Mouse (Mus musculus): ENCODE data around the gene Klhl5. TPM values are rescaled to one million over a fixed set of nuclear protein-coding genes. Genes with fewer than 3 reads are reported as not detected.

Klhl5 gene
- polyA plus RNA-seq, 1 experiment from 2014 or later = 32.0 TPM

DNA sequence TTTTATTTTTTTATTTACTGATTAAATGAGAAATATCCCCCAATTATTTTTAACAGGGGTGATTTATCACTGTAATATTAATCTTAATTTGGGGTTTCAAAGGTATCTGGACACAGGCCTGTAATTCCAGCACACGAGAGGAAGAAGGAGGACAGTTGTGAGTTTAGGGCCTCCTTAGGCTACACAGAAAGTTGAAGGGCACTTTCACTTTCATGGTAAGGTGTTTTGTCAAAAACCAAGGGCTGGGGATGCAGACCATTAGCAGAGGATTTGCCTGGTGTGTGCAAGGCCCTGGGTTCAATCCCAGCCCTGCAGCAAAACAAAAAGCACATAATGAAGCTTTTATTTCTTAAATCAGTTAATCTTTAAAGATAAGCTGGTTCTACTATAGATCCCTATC, 12.2 kb downstream of the Klhl5 start:
- TF ChIP-seq CTCF (IDR thresholded peaks at IDR 0.05) = no peak
- CTCF ChIA-PET = interaction anchor here (1.3 to 1.8 kb wide), 3 partner anchors 8 to 52 kb away, joined by 3 to 5 read pairs (median 3); no protein-coding TSS in a partner anchor
- in situ Hi-C loops (cut with MboI; ENCODE audit: low pct_unique_long_range_greater_than_20kb) = no loop called here
- ATAC-seq = no peak
- POLR2A ChIA-PET = interaction anchor here (1.5 to 1.7 kb wide), 2 partner anchors 10 kb away, joined by 3 to 4 read pairs; no protein-coding TSS in a partner anchor
- H3K27me3 ChIP-seq = no peaks in the 10 kb centered on the region
- DNase-seq (ENCODE audit: low read depth, low spot score) = no peak

GRCm38 (mm10) chr5:65119918-65120317, 12.6 kb downstream of the Klhl5 start:
- TF ChIP-seq CTCF (IDR thresholded peaks at IDR 0.05) = no peak
- no peak for DNase-seq (ENCODE audit: low read depth, low spot score)
- ChIA-PET POLR2A (interaction anchor here (1.5 to 1.7 kb wide), 2 partner anchors 9 to 11 kb away, joined by 3 to 4 read pairs; no protein-coding TSS in a partner anchor), CTCF (interaction anchor here (1.3 to 1.8 kb wide), 3 partner anchors 9 to 51 kb away, joined by 3 to 5 read pairs (median 3); no protein-coding TSS in a partner anchor)
- no peak for ATAC-seq
- in situ Hi-C loops (cut with MboI; ENCODE audit: low pct_unique_long_range_greater_than_20kb) = no loop called here
- H3K27me3 ChIP-seq = no peaks in the 10 kb centered on the region

DNA sequence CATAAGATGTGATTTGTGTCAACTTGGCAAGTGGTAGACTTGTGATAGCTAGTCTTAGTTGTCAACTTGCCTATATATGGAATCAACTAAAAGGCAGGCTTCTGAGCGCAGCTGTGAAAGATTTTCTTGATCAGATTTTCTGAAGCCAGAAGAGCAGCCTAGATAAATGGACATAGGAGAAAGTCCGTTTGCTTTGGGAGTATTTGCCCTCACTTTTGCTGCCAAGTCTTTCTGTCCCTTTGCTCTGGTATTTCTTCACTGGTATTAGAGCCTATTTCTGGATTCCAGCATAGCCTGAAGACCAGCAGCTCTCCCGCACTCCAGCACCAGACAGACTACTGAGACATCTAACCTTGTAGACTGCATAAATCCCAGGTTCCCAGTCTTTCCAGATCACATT, 15.3 kb downstream of the Klhl5 start:
- no peak for TF ChIP-seq CTCF (IDR thresholded peaks at IDR 0.05)
- H3K27me3 ChIP-seq = no peaks in the 10 kb centered on the region
- in situ Hi-C loops (cut with MboI; ENCODE audit: low pct_unique_long_range_greater_than_20kb) = no loop called here
- POLR2A ChIA-PET = no interaction called here
- ATAC-seq (no peak), DNase-seq (ENCODE audit: low read depth, low spot score) (no peak)
- CTCF ChIA-PET = no interaction called here

DNA sequence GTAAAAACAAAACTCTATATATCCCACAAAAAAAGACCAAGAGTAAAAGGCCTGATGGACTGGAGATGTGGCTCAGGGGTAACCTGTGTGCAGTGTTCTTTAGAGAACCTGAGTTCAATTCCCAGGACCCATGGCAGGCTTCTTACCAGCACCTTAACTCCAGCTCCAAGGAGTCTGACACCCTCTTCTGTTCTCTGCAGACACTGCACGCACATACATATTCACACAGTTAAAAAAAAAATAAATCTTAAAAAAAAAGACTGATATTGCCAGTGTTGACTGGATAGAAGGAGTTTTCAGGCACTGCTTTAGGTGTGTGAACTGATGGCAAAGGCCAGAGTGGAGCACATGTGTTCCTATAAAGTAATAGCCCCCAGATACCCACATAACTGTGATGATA, 18.8 kb downstream of the Klhl5 start:
- ATAC-seq (no peak), DNase-seq (ENCODE audit: low read depth, low spot score) (no peak)
- POLR2A ChIA-PET = no interaction called here
- no peak for TF ChIP-seq CTCF (IDR thresholded peaks at IDR 0.05)
- in situ Hi-C loops (cut with MboI; ENCODE audit: low pct_unique_long_range_greater_than_20kb) = no loop called here
- no peaks in the 10 kb centered on the region for H3K27me3 ChIP-seq
- CTCF ChIA-PET = interaction anchor here (1.4 kb wide), 1 partner anchor 10 kb away, joined by 4 read pairs; no protein-coding TSS in a partner anchor

GRCm38 (mm10) chr5:65128481-65128880, 21.1 kb downstream of the Klhl5 start:
- DNase-seq (ENCODE audit: low read depth, low spot score) (no peak), ATAC-seq (no peak)
- no peak for TF ChIP-seq CTCF (IDR thresholded peaks at IDR 0.05)
- CTCF ChIA-PET = interaction anchor here (0.9 to 1.7 kb wide), 5 partner anchors 10 to 49 kb away, joined by 3 to 6 read pairs (median 3); no protein-coding TSS in a partner anchor
- no peaks in the 10 kb centered on the region for H3K27me3 ChIP-seq
- in situ Hi-C loops (cut with MboI; ENCODE audit: low pct_unique_long_range_greater_than_20kb) = no loop called here
- POLR2A ChIA-PET = interaction anchor here (1.3 kb wide), 1 partner anchor 8 kb away, joined by 3 read pairs; no protein-coding TSS in a partner anchor

GRCm38 (mm10) chr5:65130528-65131210, 23.3 kb downstream of the Klhl5 start:
- in situ Hi-C loops (cut with MboI; ENCODE audit: low pct_unique_long_range_greater_than_20kb) = no loop called here
- ATAC-seq (no peak), DNase-seq (ENCODE audit: low read depth, low spot score) (no peak)
- POLR2A ChIA-PET = no interaction called here
- H3K27me3 ChIP-seq = no peaks in the 10 kb centered on the region
- CTCF ChIA-PET = no interaction called here
- TF ChIP-seq CTCF (IDR thresholded peaks at IDR 0.05) = no peak

DNA sequence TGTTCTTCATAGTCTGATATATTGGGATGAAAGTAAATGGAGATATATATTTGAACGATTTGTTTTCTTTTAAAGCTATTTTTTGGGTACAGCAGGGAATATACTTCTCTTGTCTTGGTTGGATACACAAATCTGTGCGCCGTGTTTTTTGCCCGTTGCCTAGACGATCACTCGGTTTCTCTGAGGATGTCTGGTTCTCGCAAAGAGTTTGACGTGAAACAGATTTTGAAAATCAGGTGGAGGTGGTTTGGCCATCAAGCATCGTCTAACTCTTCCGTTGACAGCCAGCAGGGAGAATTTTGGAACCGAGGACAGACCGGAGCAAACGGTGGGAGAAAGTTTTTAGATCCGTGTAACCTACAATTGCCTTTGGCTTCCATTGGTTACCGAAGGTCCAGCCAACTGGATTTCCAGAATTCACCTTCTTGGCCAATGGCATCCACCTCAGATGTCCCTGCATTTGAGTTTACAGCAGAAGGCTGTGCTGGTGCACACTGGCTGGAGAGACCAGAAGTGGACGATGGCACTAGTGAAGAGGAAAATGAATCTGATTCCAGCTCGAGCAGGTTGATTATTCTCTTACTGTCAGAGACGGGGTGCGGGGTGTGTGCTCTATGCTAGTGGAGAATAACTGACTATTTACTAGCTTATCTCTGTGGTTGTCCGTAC, 24.0 kb downstream of the Klhl5 start:
- no peak for ATAC-seq
- no peak for DNase-seq (ENCODE audit: low read depth, low spot score)
- in situ Hi-C loops (cut with MboI; ENCODE audit: low pct_unique_long_range_greater_than_20kb) = no loop called here
- ChIA-PET CTCF (no interaction called here), POLR2A (no interaction called here)
- no peak for TF ChIP-seq CTCF (IDR thresholded peaks at IDR 0.05)
- H3K27me3 ChIP-seq = no peaks in the 10 kb centered on the region

DNA sequence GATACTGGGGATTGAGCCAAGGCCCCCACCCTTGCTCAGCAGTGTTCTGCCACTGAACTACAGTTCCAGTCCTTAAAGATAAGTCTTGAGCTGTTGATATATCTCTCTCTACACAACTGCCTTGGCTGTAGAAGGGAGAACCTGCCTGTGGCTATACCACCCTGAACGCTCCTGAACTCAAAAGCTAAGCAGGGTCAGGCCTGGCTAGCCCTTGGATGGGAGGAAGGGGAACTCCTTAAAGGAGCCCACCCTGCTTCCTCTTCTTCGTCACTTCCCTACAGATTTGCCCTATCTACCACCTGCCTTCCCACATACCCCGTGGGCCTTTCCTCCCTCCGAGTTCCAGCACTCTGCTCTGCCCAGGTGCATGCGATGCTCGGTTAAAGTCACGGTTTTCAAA, 28.8 kb downstream of the Klhl5 start:
- in situ Hi-C loops (cut with MboI; ENCODE audit: low pct_unique_long_range_greater_than_20kb) = no loop called here
- POLR2A ChIA-PET = interaction anchor here (0.5 kb wide), 1 partner anchor 260 kb away, joined by 3 read pairs; no protein-coding TSS in a partner anchor
- CTCF ChIA-PET = interaction anchor here (1.3 to 1.4 kb wide), 2 partner anchors 11 to 21 kb away, joined by 3 to 4 read pairs; no protein-coding TSS in a partner anchor
- ATAC-seq (no peak), DNase-seq (ENCODE audit: low read depth, low spot score) (no peak)
- no peaks in the 10 kb centered on the region for H3K27me3 ChIP-seq
- TF ChIP-seq CTCF (IDR thresholded peaks at IDR 0.05) = no peak

DNA sequence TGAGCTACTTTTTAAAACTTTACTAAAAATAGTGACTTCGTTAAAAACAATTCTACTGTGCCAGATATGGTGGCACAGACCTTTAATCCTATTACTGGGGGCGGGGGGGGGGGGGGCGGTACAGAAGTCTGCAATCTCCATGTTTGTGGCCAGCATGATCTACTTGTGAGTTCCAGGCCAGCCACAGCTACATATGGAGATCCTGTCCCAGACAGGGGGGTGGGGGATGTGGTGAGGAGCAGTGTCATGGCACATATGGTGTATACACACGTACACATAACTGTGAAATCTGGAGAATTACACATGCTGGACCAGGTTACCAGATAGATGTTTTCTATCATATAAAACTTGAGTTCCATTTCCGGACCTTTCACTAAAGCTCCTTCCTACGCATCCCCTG, 29.7 kb downstream of the Klhl5 start:
- DNase-seq (ENCODE audit: low read depth, low spot score) (no peak), ATAC-seq (no peak)
- ChIA-PET CTCF (interaction anchor here (1.3 kb wide), 1 partner anchor 22 kb away, joined by 3 read pairs; no protein-coding TSS in a partner anchor), POLR2A (no interaction called here)
- TF ChIP-seq CTCF (IDR thresholded peaks at IDR 0.05) = no peak
- H3K27me3 ChIP-seq = no peaks in the 10 kb centered on the region
- in situ Hi-C loops (cut with MboI; ENCODE audit: low pct_unique_long_range_greater_than_20kb) = no loop called here

DNA sequence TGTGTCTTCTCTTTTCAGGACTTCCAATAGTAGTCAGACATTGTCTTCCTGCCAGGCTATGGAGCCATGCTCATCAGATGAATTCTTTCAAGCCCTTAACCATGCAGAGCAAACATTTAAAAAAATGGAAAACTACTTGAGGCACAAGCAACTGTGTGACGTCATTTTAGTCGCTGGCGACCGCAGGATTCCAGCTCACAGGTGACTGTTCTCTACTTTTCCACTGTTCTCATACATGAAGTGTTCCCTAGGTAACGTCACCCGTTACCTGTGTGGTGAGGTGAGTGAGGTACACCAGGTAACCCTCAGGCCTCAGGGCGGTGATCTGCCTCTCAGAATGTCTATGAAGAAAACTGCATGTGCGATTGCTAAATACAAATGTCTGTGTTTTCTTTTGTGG, 33.9 kb downstream of the Klhl5 start:
- ChIA-PET POLR2A (no interaction called here), CTCF (interaction anchor here (0.9 kb wide), 1 partner anchor 12 kb away, joined by 3 read pairs; no protein-coding TSS in a partner anchor)
- ATAC-seq (no peak), DNase-seq (ENCODE audit: low read depth, low spot score) (no peak)
- no peaks in the 10 kb centered on the region for H3K27me3 ChIP-seq
- in situ Hi-C loops (cut with MboI; ENCODE audit: low pct_unique_long_range_greater_than_20kb) = no loop called here
- TF ChIP-seq CTCF (IDR thresholded peaks at IDR 0.05) = no peak

GRCm38 (mm10) chr5:65142247-65142646, 34.9 kb downstream of the Klhl5 start:
- POLR2A ChIA-PET = no interaction called here

More at GRCm38 (mm10) chr5:65142247-65142646, 34.9 kb downstream of the Klhl5 start:
- no peak for TF ChIP-seq CTCF (IDR thresholded peaks at IDR 0.05)
- H3K27me3 ChIP-seq = no peaks in the 10 kb centered on the region
- ATAC-seq (no peak), DNase-seq (ENCODE audit: low read depth, low spot score) (no peak)
- CTCF ChIA-PET = interaction anchor here (0.9 to 1.4 kb wide), 2 partner anchors 8 to 102 kb away, joined by 3 read pairs; no protein-coding TSS in a partner anchor
- in situ Hi-C loops (cut with MboI; ENCODE audit: low pct_unique_long_range_greater_than_20kb) = no loop called here

All from Patski (cell line).